Mouse (Mus musculus) cerebral cortex, adult 2 months (tissue): Measurements from ENCODE around the gene Anapc15.

ENCODE experiments used
- WGBS: fragments of 180-500 bp; shearing (Covaris S2); methylation state at CpG from one replicate; pipeline ENCODE4 v1.1.7; 2018; 5-methylcytosine and 5-hydroxymethylcytosine counted together

Anapc15 gene

DNA sequence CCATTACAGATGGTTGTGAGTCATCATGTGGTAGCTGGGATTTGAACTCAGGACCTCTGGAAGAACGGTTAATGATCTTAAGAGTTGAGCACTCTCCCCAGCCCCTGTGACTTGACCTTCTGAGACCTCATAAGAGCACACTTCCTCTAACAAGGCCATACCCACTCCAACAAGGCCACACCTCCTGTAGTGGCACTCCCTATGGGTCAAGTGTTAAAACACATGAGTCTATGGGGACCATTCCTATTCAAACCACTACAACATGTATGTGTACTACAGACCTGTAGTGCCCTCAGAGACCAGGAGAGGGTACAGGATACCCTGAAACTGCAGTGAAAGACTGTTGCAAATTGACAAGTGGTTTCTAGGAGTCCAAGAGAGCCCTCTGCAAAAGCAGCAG is 15.6 kb upstream of the Anapc15 start:
- WGBS: 94% methylated on average over 1 of the region's 1 CpGs

DNA sequence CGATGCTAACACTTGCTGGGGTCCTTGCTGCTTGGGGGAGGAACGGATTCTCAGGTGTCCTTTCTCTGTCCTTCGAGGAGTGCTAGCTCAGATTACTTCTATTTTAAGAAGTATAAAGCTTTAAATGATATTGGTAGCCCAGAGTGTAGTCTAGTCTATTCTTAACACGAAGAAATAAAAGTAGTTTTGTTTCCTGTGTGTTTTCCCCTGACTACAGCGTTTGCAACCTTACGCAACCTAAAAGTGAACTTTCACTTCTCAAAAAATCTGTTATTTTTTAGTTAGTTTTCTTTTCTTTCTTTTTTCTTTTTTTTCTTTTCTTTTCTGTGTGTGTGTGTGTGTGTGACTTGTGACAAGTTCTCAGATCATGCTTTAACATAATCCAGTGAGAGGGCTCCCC is 11.8 kb upstream of the Anapc15 start:
- 80% methylated on average over 6 of the region's 6 CpGs for WGBS

DNA sequence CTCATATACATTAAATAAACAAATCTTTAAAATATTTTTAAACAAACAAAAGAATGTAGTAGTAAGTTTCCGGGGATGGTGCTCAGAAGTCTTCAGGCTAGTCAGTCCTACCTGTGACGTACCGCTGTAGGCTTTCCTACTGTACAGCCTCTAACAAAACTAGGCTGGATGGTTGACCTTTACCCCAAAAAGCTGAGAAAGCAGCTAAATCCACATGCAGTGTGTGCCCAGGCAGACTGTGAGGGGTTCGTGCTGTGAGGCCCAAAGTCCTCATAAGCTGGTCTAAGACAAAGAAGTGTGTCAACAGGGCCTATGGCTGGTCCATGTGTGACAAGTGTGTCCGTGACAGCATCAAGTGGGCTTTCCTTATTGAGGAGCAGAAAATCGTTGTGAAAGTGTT is 10.7 kb upstream of the Anapc15 start:
- 90% methylated on average over 6 of the region's 6 CpGs for WGBS

DNA sequence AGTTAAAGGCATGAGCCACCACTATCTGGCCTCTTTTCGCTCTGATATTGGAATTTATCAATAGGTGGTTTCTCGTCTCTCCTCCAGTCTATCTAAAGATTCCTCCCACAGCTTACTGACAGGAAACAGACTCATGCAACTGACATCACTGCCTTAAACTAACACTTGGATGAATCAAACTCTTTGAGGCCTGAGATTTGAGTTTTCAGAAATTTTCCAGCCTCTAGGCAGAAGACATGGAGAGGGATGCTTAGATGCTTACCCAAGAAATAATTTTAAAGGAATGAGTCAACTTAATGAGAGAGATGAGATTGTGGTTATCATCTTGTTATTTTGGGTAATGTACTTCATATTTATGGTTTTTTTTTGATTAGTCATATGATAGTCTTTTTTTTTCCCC is 9.7 kb upstream of the Anapc15 start:
- 75% methylated on average over 2 of the region's 2 CpGs for WGBS

DNA sequence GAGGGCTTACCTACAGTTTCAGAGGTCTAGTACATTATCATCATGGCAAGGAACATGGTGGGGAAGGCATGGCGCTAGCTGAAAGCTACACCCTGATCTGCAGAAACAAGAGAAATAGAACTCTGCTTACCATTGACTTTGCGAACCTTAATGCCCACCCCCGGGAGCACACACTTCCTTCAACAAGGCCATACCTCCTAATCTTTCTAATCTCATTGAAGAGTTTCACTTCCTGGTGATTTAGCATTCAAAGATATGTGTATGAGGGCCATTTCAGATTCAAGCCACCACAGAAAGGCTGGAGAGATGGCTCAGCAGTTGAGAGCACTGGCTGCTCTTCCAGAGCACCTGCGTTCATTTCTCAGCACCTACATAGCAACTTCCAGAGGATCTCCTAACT is 6.4 kb upstream of the Anapc15 start, which contains the start of gene Folr2:
TSS of gene Folr2 (minus strand) at position 101 of the 400 bp plus-strand sequence.
- 94% methylated on average over 4 of the region's 4 CpGs for WGBS

DNA sequence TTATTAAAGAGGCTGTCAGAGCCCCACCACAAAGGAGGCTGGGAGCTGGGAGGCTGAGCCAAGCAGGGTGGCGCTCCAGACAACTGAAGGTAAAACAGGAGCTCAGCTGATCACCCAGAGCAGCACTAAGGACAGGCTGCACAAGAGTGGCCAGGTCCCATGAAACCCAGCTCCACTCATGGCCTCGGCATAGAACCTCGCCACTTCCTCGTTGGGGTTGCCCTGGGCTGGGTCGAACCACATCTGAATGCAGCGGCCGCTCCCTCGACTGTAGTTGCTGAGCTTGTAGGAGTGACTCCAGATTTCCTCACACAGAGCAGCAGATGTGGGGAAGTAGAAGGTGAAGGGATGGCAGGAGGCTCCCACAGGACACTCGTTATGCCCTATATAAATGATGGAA is 5.2 kb upstream of the Anapc15 start:
- WGBS: 73% methylated on average over 9 of the region's 9 CpGs

DNA sequence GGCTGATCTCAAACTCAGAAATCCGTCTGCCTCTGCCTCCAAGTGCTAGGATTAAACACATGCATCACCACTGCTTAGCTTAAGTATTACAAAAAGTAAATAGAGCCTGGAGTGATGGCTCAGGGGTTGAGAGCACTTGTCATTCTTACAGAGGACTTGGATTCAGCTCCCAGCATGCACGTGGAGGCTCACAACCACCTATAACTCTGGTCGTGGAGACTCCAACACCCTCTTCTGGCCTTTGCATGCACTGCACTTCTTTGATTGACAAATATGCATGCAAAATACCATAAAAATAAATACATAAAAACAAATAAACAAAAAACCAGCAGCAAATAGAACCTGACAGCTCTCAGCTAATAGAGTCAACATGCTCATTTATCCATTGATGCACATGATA is 1.2 kb upstream of the Anapc15 start:
- WGBS: 93% methylated on average over 3 of the region's 3 CpGs

DNA sequence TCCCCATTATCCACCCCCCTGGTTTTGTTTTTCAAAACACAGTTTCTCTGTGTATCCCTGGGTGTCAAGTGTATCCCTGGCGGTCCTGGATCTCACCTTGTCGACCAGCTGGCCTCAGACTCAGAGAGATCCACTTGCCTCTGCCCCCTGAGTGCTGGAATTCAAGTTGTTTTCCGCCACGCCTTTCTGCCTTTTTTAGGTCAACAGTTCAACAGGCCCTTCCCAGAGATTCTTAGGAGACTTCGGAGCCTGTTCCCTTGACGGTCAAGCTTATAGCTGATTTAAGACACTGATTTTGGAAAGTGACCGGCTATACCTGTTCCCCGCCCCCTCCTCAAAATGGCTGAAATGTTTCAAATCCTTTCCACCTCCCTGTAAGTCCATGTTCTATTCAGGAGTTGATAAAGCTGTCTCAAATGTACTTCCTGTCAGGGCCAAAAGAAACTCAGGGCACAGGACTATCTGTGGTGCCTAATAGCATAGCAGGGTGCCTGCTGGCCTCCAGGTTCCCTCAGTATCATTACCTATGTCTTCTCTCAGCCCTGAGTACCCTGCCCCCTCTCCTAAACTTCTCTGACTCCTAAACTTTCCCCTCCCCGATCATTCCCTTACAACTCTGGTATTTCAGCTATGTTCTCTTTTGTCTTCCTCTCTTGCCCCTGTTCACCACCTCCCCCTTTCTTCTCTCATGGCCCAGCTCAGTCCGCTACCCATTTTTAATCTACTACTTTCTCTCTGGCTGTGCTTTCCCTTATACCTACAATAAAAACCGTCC is 3.2 kb downstream of the Anapc15 start:
- 86% methylated on average over 11 of the region's 11 CpGs for WGBS

DNA sequence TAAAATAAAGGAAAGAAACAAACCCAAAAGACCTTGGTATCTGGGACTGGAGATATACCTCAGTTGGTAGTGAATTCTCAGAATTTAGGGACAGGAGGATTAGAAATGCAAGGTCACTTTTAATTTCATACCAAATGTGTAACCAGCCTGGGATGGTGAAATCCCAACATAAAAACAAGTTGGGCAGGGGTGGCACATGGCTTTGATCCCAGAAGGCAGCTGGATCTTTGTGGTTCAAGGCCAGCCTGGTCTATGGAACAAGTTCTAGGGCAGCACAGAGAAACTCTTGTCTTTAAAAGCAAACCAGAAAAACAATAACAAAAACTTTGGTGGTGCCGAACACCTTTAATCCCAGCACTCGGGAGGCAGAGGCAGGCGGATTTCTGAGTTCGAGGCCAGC is 4.0 kb downstream of the Anapc15 start:
- WGBS: 94% methylated on average over 4 of the region's 4 CpGs

DNA sequence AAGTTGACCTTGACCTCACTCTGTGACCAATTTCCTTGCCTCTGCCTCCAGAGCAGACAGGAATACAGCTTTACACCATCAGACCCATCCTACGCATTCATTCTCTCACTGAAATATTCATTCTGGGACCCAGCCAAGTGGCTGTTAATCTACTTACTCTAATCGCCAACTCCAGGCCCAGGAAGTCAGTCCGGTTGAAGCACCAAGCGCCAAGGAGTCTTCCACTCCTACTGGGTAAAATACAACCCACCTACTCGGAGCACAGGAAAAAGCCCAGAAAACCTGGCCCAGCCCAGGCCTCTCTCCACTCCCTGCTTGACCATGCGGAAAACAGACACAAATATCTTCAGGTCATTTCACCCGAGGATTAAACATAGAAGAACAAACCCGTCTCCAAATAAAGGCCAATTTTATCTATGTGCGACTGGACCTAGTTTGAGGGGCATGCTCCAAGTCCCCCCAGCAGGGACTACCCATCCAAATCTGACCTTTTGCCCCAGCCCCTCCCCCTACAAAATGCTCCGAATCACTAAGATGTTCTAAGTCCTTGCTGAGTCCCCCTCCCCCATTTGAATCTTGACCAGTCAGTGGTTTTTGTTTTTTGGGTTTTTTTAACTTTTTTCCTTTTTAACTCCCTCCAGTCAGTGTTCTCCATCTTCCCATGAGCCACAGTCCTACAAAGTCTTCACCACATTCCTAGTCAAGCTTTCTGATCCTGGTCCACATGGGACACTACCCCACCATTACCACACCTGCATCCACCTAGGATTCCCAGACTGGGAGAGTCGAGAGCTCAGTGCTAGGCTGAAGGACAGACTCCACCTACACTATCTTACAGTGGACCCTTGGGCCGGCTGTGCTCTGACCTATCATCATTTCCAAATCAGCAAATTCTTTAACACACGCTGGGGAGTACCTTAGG is 5.0 kb downstream of the Anapc15 start:
- 73% methylated on average over 13 of the region's 13 CpGs for WGBS

DNA sequence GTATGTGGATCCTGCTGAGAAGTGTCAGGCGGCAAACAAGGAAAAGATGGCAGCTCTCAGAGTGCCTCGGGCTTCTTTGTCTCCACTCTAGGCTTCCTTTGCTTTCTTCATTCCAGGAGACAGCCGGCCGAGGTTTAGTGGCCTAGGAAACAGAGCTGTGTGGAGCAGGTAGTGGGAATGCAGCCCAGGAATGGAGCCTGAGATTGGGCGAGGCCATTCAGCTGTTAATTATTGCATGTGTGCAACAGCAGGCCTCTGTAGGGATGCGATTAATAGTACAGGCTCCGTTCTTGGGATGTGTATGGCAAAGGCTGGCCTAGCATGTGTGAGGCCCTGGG is 5.6 kb downstream of the Anapc15 start:
- WGBS: 73% methylated on average over 7 of the region's 7 CpGs

DNA sequence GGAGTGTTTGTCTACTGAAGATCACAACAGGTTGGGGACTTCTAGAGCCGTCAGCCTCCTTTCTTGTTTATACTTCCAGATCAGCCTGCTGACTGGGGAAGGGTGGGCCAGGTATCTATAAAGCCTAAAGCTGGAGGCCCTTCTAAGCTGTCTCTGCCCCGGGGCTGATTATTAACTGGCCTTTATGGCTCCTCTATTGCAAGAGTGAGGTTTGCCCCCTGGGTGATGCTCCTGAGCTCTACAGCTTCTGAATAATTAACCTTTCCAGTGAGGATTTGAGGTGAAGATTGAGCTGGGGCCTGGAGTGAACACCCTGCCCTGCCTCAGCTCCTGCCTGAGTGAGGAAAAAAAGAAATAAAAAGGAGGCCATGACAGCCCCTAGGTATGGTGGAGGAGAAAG is 7.1 kb downstream of the Anapc15 start, which contains the start of gene Folr1:
TSS of gene Folr1 (minus strand) at position 160 of the 400 bp plus-strand sequence.
- 85% methylated on average over 2 of the region's 2 CpGs for WGBS

DNA sequence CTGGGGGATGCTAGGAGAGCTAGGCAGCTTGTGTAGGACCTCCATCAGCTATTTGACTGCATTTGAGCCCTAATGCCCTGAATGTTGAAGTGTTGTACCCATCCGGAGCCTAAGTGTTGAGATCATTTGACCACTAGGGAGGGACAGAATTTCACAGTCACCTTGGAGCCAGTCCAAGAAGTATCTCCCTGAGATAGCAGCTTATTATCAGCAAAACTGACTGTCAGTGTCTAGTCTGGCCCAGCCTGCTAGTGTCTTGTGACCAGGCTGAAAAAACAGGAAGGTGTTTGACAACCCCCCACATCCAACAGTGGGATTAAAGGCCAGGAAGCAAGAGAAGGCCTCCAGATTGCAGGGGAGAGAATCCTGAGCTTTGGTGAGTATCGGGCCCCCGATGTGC is 7.8 kb downstream of the Anapc15 start:
- WGBS: 76% methylated on average over 3 of the region's 3 CpGs

DNA sequence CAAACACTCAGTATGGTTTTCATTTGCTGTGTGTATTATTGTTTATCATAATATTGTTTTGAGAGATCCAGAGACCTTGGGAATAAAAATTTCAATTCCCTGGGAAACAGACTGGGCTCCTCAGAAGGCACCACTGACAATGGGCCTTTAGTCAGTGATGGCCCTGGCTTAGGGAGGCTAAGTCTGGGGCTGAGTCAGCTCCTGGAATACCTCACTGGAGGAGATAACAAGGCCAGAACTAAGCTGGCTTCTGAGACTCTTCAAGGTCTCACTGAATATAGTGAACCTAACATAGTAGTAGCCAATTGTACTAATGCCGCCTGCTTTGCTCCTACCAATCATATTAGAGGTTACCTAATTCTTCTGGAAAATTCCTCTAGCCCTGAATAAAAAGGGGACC is 12.5 kb downstream of the Anapc15 start:
- 97% methylated on average over 1 of the region's 1 CpGs for WGBS

DNA sequence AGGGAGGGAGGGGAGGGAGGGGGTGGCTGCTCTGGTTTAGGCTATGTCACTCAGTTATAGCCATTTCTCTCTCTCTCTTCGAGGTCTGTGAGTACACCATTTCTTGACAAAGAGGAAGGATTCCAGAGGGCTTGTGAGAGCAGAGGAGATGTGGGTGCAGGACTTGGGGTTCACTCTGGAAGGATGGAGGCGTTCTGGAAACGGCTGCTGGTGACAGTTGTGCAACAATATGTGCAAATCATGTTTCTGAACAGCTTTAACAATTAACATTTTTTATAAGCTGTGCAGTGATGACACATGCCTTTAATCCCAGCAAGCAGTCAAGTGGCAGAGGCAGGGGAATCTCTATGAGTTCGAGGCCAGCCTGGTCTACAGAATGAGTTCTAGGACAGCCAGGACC is 17.3 kb downstream of the Anapc15 start:
- WGBS: 52% methylated on average over 4 of the region's 4 CpGs

DNA sequence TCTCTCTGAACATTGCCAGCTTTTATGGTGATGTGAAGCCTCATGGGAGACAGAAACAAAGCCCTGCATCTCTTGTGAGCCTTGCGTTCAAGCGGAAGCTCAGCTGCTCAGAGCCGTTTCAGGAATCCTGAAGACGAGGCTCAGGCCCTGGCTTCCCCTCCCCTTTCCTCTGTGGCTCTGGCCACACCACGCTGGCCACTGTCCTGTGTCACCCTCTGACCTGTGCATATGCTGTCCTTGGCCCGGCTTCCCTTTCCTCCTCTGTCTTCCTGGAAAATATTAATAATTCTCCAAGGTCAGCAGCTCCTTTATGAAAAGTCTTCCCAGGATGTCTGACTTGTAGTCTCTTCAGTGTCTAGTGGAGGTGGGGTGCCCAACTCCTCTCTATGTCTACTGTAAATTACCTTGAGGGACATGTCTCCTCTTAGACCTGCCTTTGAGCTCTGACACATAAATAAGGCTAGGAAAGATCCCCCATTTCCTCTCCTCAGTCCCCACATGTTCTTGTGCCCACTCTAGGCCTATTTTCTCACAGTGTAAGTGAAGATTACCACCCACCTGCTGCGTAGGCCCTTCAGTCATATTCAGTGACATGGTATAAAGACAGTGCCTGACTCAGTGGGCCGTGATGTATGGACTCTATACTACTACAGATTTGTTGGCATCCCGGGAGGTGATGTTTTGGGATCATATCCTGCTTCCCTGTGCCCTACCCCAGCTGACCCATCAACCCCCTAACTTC is 19.1 kb downstream of the Anapc15 start:
- 56% methylated on average over 9 of the region's 9 CpGs for WGBS

DNA sequence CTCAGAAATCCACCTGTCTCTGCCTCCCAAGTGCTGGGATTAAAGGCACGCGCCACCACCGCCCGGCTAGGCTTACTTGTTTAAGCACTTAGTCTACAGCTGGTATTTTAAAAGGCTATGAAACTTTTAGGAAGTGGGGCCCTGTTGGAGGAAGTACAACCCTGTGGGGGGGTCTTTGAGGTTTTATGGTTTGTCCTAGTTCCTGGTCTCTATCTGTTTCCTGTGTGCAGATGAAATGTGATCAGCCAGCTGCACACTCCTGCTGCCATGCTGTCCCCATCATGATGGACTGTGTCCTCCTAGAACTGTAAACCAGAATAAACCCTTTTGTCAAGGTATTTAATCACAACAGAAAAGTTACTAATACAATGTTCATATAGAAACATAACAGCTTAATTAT is 20.6 kb downstream of the Anapc15 start:
- 99% methylated on average over 4 of the region's 4 CpGs for WGBS

DNA sequence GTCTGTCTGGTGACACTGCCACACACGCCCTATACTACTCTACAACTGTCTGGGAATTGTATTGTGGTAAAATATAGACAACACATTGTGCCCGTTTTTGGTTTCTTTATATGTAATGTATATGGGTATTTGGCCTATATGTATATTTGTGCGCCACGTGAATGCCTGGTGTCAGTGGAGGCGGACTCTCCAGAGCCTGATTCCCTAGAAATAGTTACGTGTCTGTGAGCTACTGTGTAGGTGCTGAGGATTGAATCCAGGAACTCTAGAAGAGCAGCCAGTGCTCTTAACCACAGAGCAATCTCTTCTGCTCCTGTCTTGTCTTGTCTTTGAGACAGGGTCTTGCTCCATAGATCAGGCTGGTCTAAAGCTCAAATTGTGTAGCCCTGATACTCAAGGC is 22.8 kb downstream of the Anapc15 start:
- 50% methylated on average over 6 of the region's 6 CpGs for WGBS

DNA sequence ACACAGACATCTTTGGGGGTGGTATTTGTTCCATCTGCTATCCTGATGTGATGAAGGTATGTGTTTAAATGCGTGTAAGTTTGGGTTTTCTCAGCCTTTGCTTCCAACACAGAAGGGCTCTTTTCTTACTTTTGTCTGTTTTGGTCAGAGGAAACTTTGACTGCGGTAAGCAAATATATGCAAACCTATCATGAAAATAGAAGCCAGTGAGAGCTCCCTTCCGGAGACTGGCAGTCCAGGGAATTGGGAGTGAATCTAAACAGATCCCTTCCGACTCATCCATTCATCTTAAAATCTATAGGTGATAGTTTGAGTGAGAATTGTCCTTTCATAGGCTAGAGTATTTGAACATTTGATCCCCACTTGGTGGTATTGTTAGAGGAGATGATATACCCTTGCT is 24.9 kb downstream of the Anapc15 start:
- WGBS: 80% methylated on average over 4 of the region's 4 CpGs

DNA sequence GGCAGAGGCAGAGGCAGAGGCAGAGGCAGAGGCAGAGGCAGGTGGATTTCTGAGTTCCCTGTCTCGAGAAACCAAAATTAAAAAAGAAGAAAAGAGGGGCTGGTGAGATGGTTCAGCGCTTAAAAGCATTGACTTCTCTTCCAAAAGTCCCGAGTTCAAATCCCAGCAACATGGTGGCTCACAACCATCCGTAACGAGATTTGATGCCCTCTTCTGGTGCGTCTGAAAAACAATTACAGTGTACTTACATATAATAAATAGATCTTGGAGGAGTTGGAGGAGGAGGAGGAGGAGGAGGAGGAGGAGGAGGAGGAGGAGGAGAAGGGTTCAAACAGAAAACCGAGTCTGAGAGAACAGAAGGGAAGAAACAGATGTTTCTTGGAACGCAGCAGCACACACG is 32.2 kb downstream of the Anapc15 start:
- WGBS: 19% methylated on average over 9 of the region's 9 CpGs

DNA sequence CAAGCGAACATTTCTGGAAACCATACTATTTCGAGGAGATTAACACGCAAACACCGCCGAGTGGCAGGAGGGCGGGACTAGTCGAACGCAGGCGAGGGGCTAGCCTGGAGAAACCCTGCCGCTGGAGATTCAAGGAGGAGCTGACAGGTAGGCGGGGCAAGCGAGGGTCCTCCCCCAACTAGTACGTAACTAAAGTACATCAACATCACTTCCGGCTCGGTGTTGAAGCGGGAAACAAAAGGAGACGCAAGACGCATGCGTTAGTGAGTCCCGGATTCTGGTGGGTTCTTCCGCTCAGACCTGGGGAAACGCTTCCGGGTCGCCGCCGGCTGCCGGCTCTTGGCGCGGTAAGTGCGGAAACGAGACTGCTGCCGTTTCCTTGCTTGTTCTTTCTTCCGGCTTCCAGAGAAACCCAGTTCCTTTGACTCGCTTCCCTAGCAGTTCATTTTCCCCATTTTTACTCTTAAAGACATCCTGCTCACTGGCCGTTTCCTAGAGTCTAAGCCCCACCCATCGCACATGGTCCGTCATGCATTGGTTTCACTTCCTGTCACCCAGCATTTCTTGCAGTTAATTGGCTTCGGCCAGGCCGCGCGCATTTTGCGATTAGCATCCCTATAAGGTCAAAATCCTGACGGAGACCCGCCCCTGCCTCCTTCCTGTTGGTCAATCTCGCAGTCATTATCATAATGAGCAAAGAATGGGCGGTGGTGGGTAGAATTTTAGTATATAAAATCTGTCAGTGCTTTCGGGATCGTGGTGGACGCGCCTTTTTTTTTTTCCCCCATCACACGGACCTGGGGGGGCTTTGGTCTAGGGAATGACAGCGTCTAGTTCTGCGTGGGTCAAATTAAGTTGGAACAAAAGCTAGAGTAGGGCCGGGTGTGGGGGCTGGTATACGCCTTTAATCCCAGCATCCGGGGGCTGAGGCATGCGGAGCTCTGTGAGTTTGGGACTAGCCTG is 32.9 kb downstream of the Anapc15 start:
- under 1% methylated on average over 57 of the region's 57 CpGs for WGBS
